In genomic region chr6:51760372-51760771, GRCm38 (mm10) we compare ENCODE assay signal across 16 mouse cellular contexts.
DNase-seq lines count a peak whose midpoint lies in the region; ATAC-seq and TF ChIP-seq lines count a peak whose summit lies in the region.
"Had no signal": no experiment of that assay in that cellular context is flagged by ENCODE, and none has a peak within 500 bp of the region (broad histone marks: within the 10 kb centered on the region; RNA-seq: fewer than 3 reads in every experiment).

No protein-coding gene starts in this region.

- no peak for TF ChIP-seq CTCF in C2C12 (IDR thresholded peaks at IDR 0.05; ENCODE audit: control insufficient read depth, insufficient read depth, insufficient read length)

- H3ac ChIP-seq in C2C12 (ENCODE audit: control insufficient read depth, insufficient read length, low read depth), result no peak overlapping the region

- no peaks in the 10 kb centered on the region for H3K79me2 ChIP-seq in C2C12 (ENCODE audit: control insufficient read depth, insufficient read depth)

- peak; percentile 10 for DNase-seq in kidney, adult 9 months
- DNase-seq in kidney, adult 8-10 months, result no peak
- peak; percentile 61 for DNase-seq in Muller cell, postnatal 12 days (ENCODE audit: inconsistent ontology term)
- no peak for DNase-seq in embryo, embryonic 10 days (ENCODE audit: low spot score)
- DNase-seq in cerebellum, adult 9-11 months, result no peak
- DNase-seq in lung, postnatal 36 days, result no peak
- DNase-seq: cerebellum, adult 11 months; lung, adult 18-20 months; lung, postnatal 4 days; thymus, adult 2 months had no signal

- peak; percentile 70 for ATAC-seq in megakaryocyte, adult 5-6 weeks (ENCODE audit: poor library complexity, severe bottlenecking)
- ATAC-seq: midbrain, embryonic 16.5 days had no signal

- H3K36me3 ChIP-seq in C2C12 (ENCODE audit: control insufficient read depth, insufficient read depth), result no peaks in the 10 kb centered on the region
- H3K36me3 ChIP-seq: embryonic facial prominence, embryonic 15.5 days; heart, embryonic 15.5 days; neural tube, embryonic 13.5 days had no signal

- H3K79me3 ChIP-seq in C2C12 (ENCODE audit: low read depth), result no peaks in the 10 kb centered on the region

- H3K27me3 ChIP-seq in C2C12 (ENCODE audit: control insufficient read depth, insufficient read depth, insufficient read length), result no peaks in the 10 kb centered on the region
- H3K27me3 ChIP-seq: embryonic facial prominence, embryonic 15.5 days; neural tube, embryonic 13.5 days had no signal

- no peak overlapping the region for H3K4me3 ChIP-seq in C2C12 (ENCODE audit: insufficient read depth, poor library complexity, severe bottlenecking)
- H3K4me3 ChIP-seq: embryonic facial prominence, embryonic 15.5 days; heart, embryonic 15.5 days; neural tube, embryonic 13.5 days had no signal

TF ChIP-seq in C2C12, 6 proteins besides CTCF, POLR2A, EP300 and RAD21:
- TF ChIP-seq MYOD1 (IDR thresholded peaks at IDR 0.05; ENCODE audit: control insufficient read depth, insufficient read length, low read depth), result peak; percentile 64
- TF ChIP-seq MAX (IDR thresholded peaks at IDR 0.05), result no peak
- peak; percentile 75 for TF ChIP-seq FOSL1 (IDR thresholded peaks at IDR 0.05; ENCODE audit: insufficient read depth, low read length, poor library complexity, severe bottlenecking)

Comparison
In these comparisons a context has a peak if more than half of its experiments do, and no peak if none do; other contexts are left out.
1. DNase-seq: peak in kidney, adult 9 months (single experiment) and Muller cell, postnatal 12 days (single experiment); none in kidney, adult 8-10 months (0 of 2), embryo, embryonic 10 days (single experiment), cerebellum, adult 9-11 months (single experiment) and lung, postnatal 36 days (single experiment).